Mouse (Mus musculus) bone marrow, adult 2 months (tissue): Measurements from ENCODE around the gene Gm10837.
"Not testable (repeated sequence)": the region's sequence is repeated elsewhere in the genome, so short reads cannot be mapped to it uniquely, and the experiment has no call there.

Experiments
- CTCF ChIP-seq: fragments of 200-500 bp; IDR thresholded peaks from 2 replicates; pipeline ENCODE4 v1.5.1; 2011; ENCODE audit warnings: low read length, control low read depth; ENCODE audit not compliant: control insufficient read depth, insufficient read depth
- POLR2A ChIP-seq: fragments of 200-500 bp; IDR thresholded peaks from 2 replicates; pipeline ENCODE4 v1.6.1; 2011; ENCODE audit warnings: low read depth, mild to moderate bottlenecking, control low read depth, low read length, borderline replicate concordance; ENCODE audit not compliant: control insufficient read depth

GRCm38 (mm10) chr14:122459332-122459731 is 31.1 kb upstream of the Gm10837 start:
- TF ChIP-seq CTCF, POLR2A: not testable (repeated sequence)
